Mouse (Mus musculus) intestine, postnatal 0 days (tissue): ENCODE data around the gene Rbks. TPM values are rescaled to one million over a fixed set of nuclear protein-coding genes. Genes with fewer than 3 reads are reported as not detected.

Experiments used
- ATAC-seq: fragments of 200-750 bp; cut with Nextera tagmentation; 2 replicates; pipeline ENCODE4 v1.8.0; 2017; ENCODE audit warnings: mild to moderate bottlenecking, moderate TSS enrichment, moderate library complexity
- H3K27ac ChIP-seq: fragments of 300-500 bp; sonication (generic); 2 replicates; pipeline ENCODE4 v1.5.1; 2014; ENCODE audit warnings: mild to moderate bottlenecking, low read depth, low read length, moderate library complexity
- H3K27me3 ChIP-seq: fragments of 300-500 bp; sonication (generic); replicated peaks from 2 replicates; pipeline ENCODE4 v1.6.1; 2014; ENCODE audit warnings: low read length, mixed read lengths; ENCODE audit not compliant: control insufficient read depth, insufficient read depth
- H3K36me3 ChIP-seq: fragments of 300-500 bp; sonication (generic); 2 replicates; pipeline ENCODE4 v1.6.1; 2014; ENCODE audit warnings: mild to moderate bottlenecking, moderate library complexity; ENCODE audit not compliant: control insufficient read depth, insufficient read depth
- H3K4me1 ChIP-seq: fragments of 300-500 bp; sonication (generic); replicated peaks from 2 replicates; pipeline ENCODE4 v1.6.1; 2014; ENCODE audit warnings: antibody characterized with exemption, low read length, mixed read lengths; ENCODE audit not compliant: control insufficient read depth, insufficient read depth
- H3K4me2 ChIP-seq: fragments of 300-500 bp; sonication (generic); replicated peaks from 2 replicates; pipeline ENCODE4 v1.6.1; 2014; ENCODE audit warnings: low read depth, mild to moderate bottlenecking, moderate library complexity
- H3K4me3 ChIP-seq: fragments of 300-500 bp; sonication (generic); 2 replicates; pipeline ENCODE4 v1.5.1; 2014; ENCODE audit warnings: low read depth, low read length
- H3K9ac ChIP-seq: fragments of 300-500 bp; sonication (generic); 2 replicates; pipeline ENCODE4 v1.6.1; 2014; ENCODE audit warnings: mild to moderate bottlenecking, low read depth, low read length
- H3K9me3 ChIP-seq: fragments of 300-500 bp; sonication (generic); 2 replicates; pipeline ENCODE4 v1.6.1; 2016; ENCODE audit warnings: mixed run types; ENCODE audit not compliant: control insufficient read depth
- CTCF ChIP-seq: sonication (generic); IDR thresholded peaks from 2 replicates; pipeline ENCODE4 v1.5.1; 2016; ENCODE audit warnings: low read depth, mild to moderate bottlenecking, control low read depth, antibody characterized with exemption, moderate library complexity
- WGBS: fragments of 180-500 bp; shearing (Covaris S2); extraction: QIAGEN DNeasy Blood & Tissue Kit; methylation state at CpG from one replicate; pipeline ENCODE4 v1.1.7; 2014; 5-methylcytosine and 5-hydroxymethylcytosine counted together
- polyA plus RNA-seq: library from polyadenylated mRNA; unstranded; fragments of >200 nt; fragmentation: Nextera tagmentation; extraction: Ambion mirVana; gene quantifications from 2 replicates; pipeline ENCODE4 v1.2.1, GENCODE M21; 2015

Rbks gene
- polyA plus RNA-seq, 1 experiment from 2014 or later: 22.3 TPM

DNA sequence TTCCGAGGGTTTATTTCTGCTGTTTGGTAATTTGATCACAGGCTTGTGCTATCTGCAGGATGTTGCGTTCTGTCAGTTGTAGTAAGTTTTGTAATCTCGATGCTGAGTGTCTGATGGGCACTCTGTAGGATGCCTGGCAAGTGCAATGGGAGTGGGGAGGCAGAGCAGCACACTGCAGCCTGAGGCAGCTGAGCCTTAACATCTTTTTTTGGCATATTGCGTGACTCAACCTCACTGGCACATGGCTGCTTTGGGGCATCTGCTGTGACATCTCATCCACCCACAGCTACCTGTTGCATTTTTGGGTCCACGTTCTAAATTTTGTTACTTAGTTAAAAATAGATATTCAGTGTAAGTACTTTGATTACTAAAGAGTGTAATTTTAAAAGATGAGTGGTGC lies 7.5 kb upstream of the Rbks start:
- H3K4me2 ChIP-seq: no peak overlapping the region
- H3K27me3 ChIP-seq: no peaks in the 10 kb centered on the region
- no peak for ATAC-seq
- no peak overlapping the region for H3K4me3 ChIP-seq
- TF ChIP-seq CTCF: no peak
- H3K4me1 ChIP-seq: no peaks in the 10 kb centered on the region
- H3K9me3 ChIP-seq: no peaks in the 10 kb centered on the region
- H3K27ac ChIP-seq: no peak overlapping the region
- 85% methylated on average over 5 of the region's 5 CpGs for WGBS
- peaks cover 20% of the 10 kb centered on the region for H3K36me3 ChIP-seq
- no peak overlapping the region for H3K9ac ChIP-seq

DNA sequence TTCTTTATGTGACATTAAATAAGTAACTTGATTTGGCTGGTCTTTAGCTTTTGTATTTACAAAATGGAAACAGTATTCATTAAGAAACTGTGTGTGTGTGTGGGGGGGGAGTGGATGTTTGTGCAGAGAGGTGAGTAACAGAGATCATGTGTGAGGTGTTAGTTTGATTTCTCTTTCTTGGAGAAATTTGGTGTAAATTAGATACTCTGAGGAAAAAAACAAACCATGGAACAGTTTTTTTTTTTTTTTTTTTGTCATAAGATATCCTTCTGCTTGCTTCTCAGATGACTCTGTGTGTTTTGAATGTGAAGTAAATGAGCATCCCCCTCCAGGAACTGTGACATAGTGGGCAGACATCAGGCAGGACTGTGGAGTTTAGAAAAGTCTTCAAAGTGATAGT lies 2.0 kb upstream of the Rbks start:
- no peak for ATAC-seq
- no peaks in the 10 kb centered on the region for H3K4me1 ChIP-seq
- no peak for TF ChIP-seq CTCF
- no peak overlapping the region for H3K9ac ChIP-seq
- H3K4me3 ChIP-seq: no peak overlapping the region
- H3K27ac ChIP-seq: no peak overlapping the region
- H3K4me2 ChIP-seq: peak overlapping the region; percentile 81; the same call in 1 of the 2 replicates
- H3K36me3 ChIP-seq: peaks cover 14% of the 10 kb centered on the region
- no peaks in the 10 kb centered on the region for H3K27me3 ChIP-seq
- no peaks in the 10 kb centered on the region for H3K9me3 ChIP-seq

DNA sequence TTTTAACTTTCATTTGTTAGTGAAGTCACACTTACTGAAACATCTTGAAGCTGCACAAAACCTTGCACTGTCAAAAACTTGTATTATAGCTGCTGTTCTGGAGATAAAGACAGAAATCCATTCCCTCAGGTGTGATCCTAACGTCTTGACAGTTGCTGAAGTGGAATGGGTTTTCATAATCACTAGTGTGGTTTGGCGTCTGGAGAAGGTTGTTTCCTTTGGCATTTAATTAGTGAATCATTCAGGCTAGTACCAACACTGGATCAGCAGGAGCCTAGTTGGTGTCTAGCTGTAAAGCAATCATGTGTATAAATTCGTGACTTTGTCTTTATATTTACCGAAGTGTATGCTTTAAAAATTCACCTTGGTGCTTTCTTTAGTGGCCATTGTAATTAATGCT lies 1.5 kb upstream of the Rbks start:
- no peak overlapping the region for H3K27ac ChIP-seq
- H3K4me2 ChIP-seq: peak overlapping the region; percentile 81
- no peaks in the 10 kb centered on the region for H3K27me3 ChIP-seq
- no peak for TF ChIP-seq CTCF
- ATAC-seq: no peak
- no peak overlapping the region for H3K9ac ChIP-seq
- H3K9me3 ChIP-seq: no peaks in the 10 kb centered on the region
- no peaks in the 10 kb centered on the region for H3K4me1 ChIP-seq
- H3K4me3 ChIP-seq: 0 out of 2 replicates have a peak overlapping the region, but pooled peaks have one; percentile 75
- peaks cover 13% of the 10 kb centered on the region for H3K36me3 ChIP-seq
- WGBS: 49% methylated on average over 4 of the region's 4 CpGs

DNA sequence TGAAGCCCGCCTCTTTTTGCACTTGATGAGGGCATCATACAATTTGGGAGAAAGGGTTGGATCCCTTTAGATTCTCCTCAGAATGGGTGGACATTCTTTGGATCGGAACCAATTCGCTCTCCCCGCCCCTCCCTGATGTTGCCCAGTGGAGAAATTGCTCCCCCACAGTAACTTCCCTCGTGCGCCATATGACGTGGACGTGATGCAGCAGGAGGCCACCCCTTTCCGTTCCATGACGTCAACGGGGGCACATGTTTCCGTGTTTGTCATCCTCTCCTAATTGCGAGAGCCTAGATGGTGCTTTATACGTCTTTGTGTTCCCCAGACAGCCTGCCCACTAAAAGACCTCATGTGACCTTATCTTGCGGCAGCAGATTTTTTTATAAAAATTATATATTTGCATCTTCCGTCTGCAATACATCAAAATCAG lies 885 bp upstream of the Rbks start:
- Histone ChIP-seq H3K4me3 (peak overlapping the region; percentile 75), H3K9me3 (no peaks in the 10 kb centered on the region), H3K9ac (peak overlapping the region; percentile 81), H3K27me3 (no peaks in the 10 kb centered on the region), H3K36me3 (peaks cover 7% of the 10 kb centered on the region; the same call in 1 of the 2 replicates), H3K27ac (peak overlapping the region; percentile 91), H3K4me1 (no peaks in the 10 kb centered on the region), H3K4me2 (peak overlapping the region; percentile 81)
- 2% methylated on average over 16 of the region's 16 CpGs for WGBS
- peak; percentile 69 for ATAC-seq
- TF ChIP-seq CTCF: no peak

DNA sequence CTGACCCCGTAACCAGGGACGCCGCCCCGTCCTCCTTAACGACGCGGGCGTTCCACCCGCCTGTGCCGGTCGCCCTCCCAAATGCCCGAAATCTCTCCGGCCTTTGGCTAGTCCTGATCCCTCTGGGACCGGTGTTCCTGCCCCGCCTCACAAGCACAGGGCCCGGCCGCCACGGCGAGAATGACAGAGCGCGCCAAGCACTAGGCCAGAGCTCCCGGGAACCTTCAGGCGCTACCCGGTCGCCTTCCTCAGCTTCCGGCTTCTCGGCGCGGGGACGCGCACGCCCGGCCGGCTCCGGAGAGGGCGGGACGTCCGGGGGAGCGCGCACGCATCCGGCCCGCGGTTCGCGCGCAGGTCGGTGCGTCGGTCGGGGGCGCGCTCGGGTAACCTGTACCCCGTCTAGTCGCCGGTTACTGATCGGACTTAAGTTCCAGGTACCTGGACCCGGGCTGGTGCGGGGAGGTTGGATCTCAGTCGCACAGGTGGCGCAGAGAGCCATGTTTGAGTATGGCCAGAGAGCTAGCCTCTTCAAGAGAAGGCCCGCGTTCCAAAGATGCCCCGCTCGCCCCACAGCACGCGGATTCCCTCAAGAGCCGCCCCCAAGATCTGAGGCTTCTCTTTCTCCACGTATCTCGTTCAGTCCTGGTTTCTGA lies 343 bp upstream of the Rbks start, which contains the start of gene Babam2:
Babam2 (plus strand) TSS at position 41 of the 653 bp plus-strand sequence.
- Histone ChIP-seq H3K4me1 (no peaks in the 10 kb centered on the region), H3K36me3 (0 out of 2 replicates have a peak, but pooled peaks cover 4% of the 10 kb centered on the region), H3K27me3 (no peaks in the 10 kb centered on the region), H3K4me3 (peak within 1 kb of the TSS; percentile 75), H3K27ac (peak within 1 kb of the TSS; percentile 91), H3K9ac (peak within 1 kb of the TSS; percentile 81), H3K4me2 (peak within 1 kb of the TSS; percentile 81), H3K9me3 (no peaks in the 10 kb centered on the region)
- peak; percentile 95 for ATAC-seq
- under 1% methylated on average over 71 of the region's 71 CpGs for WGBS
- peak; percentile 30; the same call in 1 of the 2 replicates for TF ChIP-seq CTCF

DNA sequence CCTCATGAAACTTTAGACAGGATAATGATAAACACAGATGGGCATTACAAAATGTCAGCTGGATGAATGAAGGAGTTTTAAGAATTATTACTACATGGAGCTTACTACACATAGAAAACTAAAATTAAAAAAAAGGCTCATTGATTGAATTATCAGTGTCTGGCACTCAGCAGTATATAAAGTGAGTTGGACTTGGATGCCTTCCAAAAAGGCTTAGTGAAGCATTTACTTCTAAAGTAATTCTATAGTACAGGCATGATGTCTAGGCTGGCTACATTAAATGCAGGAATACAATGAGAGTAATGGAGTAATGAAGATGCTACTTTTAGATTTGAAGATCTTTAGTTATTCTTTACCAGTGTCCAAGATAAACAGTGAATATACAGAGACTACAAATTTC lies 4.2 kb downstream of the Rbks start:
- TF ChIP-seq CTCF: no peak
- Histone ChIP-seq H3K4me1 (no peaks in the 10 kb centered on the region), H3K27me3 (no peaks in the 10 kb centered on the region), H3K4me3 (no peak overlapping the region), H3K9me3 (no peaks in the 10 kb centered on the region), H3K4me2 (no peak overlapping the region), H3K9ac (no peak overlapping the region), H3K27ac (no peak overlapping the region), H3K36me3 (no peaks in the 10 kb centered on the region)
- ATAC-seq: no peak
